Mouse (Mus musculus): ENCODE results near the gene Adamts9.
A peak's percentile ranks its signal among the peaks of the same experiment; 100 is the strongest.

Adamts9 gene

GRCm38 (mm10) chr6:92943057-92943781, at the start of gene Adamts9:
Gene Adamts9 (minus strand): TSS chr6:92943492.
- DNase-seq = peak; percentile 93

- DNase-seq = no peak
Measured at GRCm38 (mm10) chr6:92991616-92992015, 48.3 kb upstream of the Adamts9 start.

GRCm38 (mm10) chr6:92988620-92988998, 45.3 kb upstream of the Adamts9 start:
- no peak for DNase-seq

- peak; percentile 53 for DNase-seq
Measured at GRCm38 (mm10) chr6:92987846-92988619, 44.7 kb upstream of the Adamts9 start.

- DNase-seq = peak; percentile 29
Measured at GRCm38 (mm10) chr6:92987366-92987765, 44.1 kb upstream of the Adamts9 start.

GRCm38 (mm10) chr6:92983421-92983820, 40.1 kb upstream of the Adamts9 start:
- DNase-seq = peak; percentile 22

GRCm38 (mm10) chr6:92981451-92982186, 38.3 kb upstream of the Adamts9 start:
- no peak for DNase-seq

- no peak for DNase-seq
Measured at GRCm38 (mm10) chr6:92973340-92973739, 30.0 kb upstream of the Adamts9 start.

- DNase-seq = no peak
Measured at GRCm38 (mm10) chr6:92968718-92969117, 25.4 kb upstream of the Adamts9 start.

GRCm38 (mm10) chr6:92968216-92968615, 24.9 kb upstream of the Adamts9 start:
- DNase-seq = peak; percentile 50

- DNase-seq = no peak
Measured at GRCm38 (mm10) chr6:92962966-92963365, 19.7 kb upstream of the Adamts9 start.

GRCm38 (mm10) chr6:92960997-92961396, 17.7 kb upstream of the Adamts9 start:
- no peak for DNase-seq

GRCm38 (mm10) chr6:92959416-92959815, 16.1 kb upstream of the Adamts9 start:
- DNase-seq = no peak

GRCm38 (mm10) chr6:92947337-92948042, 4.2 kb upstream of the Adamts9 start:
- no peak for DNase-seq

- peak; percentile 26 for DNase-seq
Measured at GRCm38 (mm10) chr6:92944711-92945110, 1.4 kb upstream of the Adamts9 start.

GRCm38 (mm10) chr6:92944048-92944685, 875 bp upstream of the Adamts9 start:
- peak; percentile 28 for DNase-seq

GRCm38 (mm10) chr6:92941756-92942420, 1.4 kb downstream of the Adamts9 start:
- peak; percentile 50 for DNase-seq

- peak; percentile 95 for DNase-seq
Measured at GRCm38 (mm10) chr6:92941281-92941731, 2.0 kb downstream of the Adamts9 start.

- DNase-seq = peak; percentile 63
Measured at GRCm38 (mm10) chr6:92940191-92941131, 2.8 kb downstream of the Adamts9 start.

GRCm38 (mm10) chr6:92928261-92928660, 15.0 kb downstream of the Adamts9 start:
- DNase-seq = no peak

Measured in kidney, postnatal 14 days (tissue).